Mouse (Mus musculus) left cerebral cortex, adult 18-20 months (tissue): ENCODE measurements around the gene Hapln4. TPM values are rescaled to one million over a fixed set of nuclear protein-coding genes. Genes with fewer than 3 reads are reported as not detected.

Experiments used
- DNase-seq, 2 experiments: peaks; one replicate each; pipeline ENCODE4 v3.0.0; 2021 to 2022; ENCODE audit warnings: low spot score in 2 of 2, mixed read lengths in 1 of 2
- total RNA-seq, 2 experiments: library from RNA; stranded (reverse); gene quantifications; 2 replicates each; pipeline ENCODE4 v1.2.3; 2021

Gene Hapln4
- total RNA-seq, 2 experiments from 2014 or later: 97.9 to 111 TPM

DNA sequence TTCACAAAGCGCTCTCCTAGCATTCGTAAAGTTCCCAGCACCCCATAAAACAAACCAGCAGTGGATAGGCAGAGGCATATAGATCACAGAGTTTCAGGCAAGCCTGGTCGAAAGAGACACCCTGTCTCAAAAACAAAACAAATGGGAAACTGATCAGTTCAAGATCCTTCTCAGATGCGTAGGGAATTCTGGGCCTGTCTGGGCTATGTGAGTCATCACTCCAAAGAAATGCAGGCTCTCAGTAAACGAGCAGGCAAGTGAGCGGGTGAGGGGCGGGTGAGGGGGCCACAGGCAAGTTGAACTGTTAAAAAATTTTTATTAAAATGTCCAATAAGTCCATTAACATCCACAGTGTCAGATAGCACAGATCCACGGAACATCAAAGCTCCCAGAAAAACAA, 9.5 kb downstream of the Hapln4 start:
- DNase-seq: no peak

DNA sequence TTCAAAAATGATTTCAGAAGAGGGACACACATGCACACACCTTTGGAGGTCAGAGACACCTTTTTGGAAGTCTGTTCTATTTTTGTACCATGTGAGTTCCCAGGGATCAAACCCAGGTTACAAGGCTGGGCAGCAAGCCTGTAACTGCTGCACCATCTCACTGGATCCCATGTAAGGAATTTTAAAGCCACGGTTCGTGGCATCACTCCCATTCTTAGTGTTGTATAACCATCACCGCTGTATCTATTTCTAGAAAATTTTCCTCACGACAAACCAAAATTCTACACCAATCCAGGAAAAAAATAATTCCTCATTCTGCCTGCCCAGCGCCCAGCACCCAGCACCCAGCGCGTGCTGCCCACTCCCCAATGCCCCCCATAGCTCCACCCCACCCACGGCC, 16.0 kb downstream of the Hapln4 start:
- no peak for DNase-seq

DNA sequence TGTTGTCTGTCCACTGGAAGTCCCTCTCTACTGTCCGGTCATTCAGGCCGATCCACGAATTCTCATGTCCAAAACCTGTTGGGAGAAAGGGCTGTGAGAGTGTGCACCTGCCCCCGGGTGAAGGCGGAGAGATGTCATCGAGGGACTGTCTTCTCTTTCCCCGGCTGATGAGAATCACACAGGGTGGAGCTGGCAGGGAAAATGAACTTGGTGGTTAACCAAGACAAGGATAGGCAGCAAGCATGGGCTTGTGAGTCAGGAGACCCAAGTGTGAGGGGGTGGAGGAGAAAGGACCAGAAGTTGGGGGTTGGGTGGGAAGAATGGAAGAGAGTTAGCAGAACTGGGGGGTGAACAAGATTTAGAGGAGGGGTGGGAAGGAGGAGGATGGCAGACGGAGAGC, 17.0 kb downstream of the Hapln4 start:
- DNase-seq: peak in 1 of 2 experiments; percentile 54

DNA sequence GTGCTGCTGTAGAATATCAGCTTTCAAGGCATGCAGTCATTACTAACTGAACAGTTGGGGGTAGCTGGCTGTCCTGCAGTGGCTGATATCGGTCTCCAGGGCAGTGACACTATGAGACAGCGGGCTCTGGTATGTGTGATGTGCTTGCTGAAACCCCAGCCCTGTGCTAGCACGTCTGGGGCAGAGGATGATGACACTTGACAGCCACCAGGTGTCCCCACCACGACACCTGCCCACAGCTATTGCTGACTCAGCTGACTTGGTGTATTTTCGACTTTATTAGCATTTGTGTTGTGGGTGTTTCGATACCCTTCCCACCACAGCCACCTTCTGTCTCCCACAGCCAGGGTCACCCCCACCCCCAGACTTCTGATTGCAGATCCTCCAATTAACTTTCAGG, 21.2 kb downstream of the Hapln4 start:
- DNase-seq: no peak

DNA sequence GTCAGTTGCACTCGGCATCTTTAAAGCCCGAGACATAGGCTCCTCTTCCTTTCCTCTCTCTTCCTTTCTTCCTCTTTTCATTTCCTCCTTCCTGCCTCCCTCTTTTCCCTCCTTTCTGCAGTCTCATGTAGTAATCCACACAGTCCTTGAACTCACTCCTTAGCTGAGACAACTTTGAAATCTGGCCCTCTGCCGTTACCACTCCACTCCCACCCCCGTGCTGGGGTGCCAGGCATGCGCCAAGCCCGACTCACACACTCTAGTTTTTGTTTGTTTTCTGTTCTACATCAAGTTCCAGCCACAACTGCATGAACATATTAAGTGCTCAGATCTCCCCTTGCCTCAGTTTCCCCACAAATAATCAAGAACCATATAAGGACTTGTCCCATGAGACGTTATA, 21.7 kb downstream of the Hapln4 start:
- no peak for DNase-seq

DNA sequence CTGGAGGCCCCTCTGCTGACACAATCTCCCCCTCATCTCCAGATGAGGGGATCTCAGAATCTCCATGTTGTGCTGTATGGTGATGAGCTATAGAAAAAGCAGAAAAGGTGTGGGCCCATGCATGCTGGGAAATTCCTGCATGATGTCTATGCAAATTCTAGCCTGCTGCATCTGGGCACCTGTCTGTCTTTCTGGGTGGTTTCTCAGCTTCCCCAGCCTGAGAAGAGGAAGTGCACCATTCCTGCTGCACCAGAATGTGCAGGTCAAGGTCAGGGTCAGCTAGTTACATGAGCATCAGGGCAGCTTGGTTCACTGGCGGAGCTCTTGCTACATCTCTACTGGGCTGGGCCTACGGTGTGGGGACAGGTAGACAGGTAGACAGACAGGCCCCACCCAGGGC, 27.2 kb downstream of the Hapln4 start:
- no peak for DNase-seq

DNA sequence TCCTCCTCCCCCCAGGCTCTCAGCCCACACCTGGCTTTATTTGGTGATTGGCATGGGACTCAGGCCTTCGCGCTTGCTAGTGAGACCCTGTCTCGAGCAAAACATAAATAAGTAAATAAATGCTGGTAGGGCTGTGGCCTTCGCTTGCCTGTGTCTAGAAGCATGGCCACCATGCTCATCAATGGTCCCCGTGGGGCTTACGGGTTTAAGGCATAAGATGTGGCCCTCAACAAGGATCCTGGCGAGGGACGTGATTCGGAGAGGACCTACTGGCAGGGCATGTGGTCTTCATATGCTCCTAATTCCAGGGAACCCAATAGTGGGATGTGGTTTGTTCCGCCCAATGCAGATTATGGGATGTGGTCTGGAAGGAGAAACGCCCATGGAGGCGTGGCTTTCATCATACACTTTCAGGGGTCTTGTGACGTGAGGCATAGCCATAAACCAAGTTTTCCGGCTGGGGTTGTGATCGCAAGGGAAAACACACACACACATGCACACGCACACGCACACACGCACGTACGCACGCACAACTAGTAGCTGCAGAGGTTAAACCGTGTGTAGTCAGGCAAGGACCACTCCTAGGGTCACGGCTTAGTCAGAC, 28.0 kb downstream of the Hapln4 start:
- DNase-seq: no peak

DNA sequence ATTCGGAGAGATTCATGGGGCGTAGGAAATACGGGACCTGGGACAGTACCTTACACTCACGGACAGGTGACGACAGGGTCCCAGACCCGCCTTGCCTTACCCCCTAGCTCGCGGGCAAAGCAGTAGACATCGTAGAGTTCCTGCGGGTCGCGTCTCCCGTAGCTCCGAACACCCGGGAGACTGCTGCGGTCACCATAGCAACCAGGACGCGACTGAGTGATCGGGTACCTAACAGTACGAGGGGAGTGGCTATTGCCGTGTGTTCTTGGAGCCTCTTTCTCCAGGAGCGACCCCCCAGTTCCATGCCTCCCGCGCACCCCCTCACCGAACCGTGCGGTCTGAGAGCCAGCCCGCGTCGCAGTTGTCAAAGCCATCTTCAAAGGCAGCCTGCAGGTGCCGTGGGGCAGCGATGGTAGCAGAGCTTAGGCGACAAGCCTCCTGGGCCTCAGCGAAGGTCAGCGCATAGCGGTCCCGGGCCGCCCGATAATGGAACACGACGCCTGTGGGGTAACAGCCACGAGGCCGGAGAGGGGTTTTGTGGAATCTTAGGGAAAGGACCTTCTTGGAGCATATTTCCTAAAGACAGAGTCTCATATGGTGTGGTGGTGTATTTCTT, 29.3 kb downstream of the Hapln4 start:
- DNase-seq: no peak

DNA sequence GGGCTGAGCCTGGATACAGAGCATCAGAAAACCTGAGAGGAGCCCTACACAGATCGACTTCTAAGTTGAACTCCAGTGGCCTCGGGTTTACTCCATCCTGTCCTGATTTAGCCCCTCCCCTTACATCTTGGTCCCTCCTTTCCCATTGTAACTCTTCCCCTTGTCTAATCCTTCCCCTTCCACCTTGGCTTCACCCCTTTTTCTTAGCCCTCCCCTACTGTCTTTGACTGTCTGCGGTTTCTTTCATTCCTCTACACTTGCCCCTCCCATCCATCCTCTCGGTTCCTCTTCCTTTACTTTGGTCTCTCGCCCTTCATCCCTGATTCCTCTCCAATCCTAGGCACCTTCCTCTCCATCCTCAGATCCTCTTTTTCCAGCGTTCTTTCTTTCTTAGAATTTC, 31.2 kb downstream of the Hapln4 start:
- no peak for DNase-seq

DNA sequence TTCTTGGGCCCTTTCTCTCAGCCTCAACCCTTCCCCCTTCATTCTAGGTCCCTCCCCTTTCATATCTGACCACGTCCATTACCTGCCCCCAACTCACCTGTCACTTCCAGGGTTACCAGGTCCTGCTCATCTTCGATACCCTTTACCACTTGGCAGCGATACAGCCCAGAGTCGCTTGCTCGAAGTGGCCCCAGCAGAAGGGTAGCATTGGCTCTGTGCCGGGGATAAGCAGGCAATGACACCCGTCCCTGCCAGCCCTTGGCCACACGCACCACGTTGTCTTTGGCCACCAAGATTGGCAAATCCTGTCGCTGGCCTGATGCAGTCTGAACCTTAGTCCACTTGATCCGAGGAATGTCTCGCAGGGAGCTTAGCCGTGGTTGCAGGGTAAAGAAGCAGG, 31.6 kb downstream of the Hapln4 start:
- DNase-seq: no peak

DNA sequence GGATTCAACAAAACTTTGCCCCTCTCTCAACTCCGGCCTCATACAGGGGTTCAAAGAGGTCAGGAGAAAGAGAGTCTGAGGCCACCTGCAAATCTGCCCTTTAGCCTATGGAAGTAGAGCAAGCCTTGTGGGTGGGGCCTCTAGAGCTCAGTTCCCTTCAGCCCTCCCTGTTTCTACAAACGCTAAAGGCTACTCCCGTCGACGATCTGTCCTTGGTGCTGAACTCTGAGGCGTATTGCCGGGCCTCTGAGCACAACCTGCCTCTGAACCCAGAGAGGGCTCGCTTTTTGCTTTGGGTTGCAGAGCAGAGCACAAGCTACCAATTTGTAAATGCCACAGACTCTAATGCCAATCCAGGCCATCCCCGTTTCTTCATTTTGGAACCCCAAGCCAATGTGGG, 34.4 kb downstream of the Hapln4 start:
- DNase-seq: no peak

DNA sequence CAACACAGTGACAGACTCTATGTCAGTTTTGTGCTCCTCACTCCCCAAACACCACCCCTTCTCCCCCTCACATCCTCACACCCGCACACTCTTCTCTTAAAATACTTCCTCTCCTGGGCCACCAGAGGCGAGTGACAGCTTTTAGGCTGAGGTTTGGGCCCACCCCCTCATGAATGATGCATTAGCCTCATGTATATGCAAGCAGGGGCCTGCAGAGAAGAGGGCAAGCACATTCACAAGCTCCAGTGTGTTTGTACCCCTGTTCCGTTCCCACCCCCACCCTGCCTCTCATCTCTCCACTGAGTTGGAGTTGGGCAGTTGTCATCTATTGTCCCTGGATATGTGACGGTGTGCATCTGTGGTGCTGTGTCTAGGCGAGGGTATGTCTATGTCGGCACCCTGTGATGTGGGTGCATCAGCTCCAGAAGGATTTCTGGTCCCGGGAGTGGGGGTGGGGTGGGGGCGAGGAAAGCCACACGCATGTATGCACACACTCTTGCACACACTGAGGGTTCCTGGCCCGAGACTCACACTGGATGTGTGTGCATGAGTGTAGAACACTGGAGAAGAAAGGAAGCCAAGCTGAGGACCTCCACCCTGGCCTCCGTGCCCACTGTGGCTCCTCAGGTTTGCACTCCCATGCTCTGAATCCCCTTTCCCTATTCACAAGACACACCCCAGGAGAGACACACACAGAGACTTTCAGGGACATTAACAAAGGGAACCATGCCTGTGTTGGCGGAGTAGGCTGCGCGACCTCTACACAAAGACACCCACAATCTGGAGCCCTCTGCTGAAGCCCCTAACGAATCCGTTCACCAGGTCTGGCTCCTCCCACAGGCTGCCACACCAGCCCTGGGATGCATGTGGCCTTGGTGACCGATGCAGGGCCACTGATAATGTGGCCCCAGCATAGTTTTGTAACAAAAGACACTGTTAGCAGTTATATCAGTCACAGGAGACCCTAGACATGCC, 35.8 kb downstream of the Hapln4 start:
- peak; percentile 62 to 81 for DNase-seq

DNA sequence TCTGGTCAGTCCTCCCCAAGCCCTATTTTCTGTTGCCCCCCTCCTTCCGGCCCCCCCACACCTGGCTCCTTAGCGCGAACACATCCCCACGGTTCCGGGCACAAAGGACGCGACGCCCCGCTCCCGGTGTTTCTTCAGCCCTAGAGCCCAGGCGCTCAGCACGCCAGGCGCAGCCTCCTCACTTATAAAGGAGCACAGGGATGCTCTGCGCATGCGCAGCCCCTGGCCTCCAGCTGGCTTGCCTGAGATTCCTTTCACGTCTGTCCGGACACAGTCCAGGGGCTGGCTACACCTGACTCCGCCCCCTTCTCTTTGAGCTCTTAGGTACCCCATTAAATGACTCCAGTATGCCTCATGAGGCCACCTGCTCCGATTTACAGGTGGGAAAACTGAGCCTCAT, 37.4 kb downstream of the Hapln4 start, which contains the start of gene Ncan:
Ncan (minus strand) TSS at position 207 of the 400 bp plus-strand sequence.
- DNase-seq: peak; percentile 92 to 93

DNA sequence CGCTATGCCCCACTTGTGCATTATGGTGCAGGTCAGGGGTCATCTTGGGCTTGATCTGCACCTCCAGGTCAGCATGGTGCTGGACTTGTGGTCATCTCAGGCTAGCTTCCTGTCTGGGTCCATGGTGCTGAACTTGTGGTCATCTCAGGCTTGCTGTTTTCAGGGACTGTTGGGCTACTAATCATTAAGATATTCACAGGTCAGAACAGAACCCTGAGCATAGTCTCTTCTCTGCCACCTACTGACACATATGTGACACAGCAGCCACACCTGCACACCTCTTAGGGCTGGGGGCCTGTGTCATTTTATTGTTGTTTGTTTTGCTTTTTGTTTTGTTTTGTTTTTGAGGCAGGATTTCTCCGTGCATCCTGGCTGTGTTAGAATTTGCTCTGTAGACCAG, 39.6 kb downstream of the Hapln4 start:
- no peak for DNase-seq

DNA sequence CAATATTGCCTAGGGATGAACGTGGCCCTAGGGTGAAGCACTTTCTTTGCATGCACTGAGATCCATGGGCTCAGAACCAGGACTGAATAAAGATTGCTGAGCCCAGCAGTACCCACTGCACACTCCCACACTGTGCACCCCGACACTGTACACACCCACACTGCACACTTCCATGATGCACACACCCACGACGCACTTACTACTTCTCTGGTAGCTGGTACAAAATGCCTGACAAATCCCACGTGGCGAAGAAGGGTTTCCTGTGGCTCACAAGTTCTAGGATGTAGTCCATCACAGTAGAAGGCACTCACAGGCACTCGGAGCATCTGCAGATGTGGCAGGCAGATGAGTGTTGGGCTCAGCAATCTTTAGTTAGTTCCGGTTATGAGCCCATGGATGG, 41.7 kb downstream of the Hapln4 start:
- no peak for DNase-seq

DNA sequence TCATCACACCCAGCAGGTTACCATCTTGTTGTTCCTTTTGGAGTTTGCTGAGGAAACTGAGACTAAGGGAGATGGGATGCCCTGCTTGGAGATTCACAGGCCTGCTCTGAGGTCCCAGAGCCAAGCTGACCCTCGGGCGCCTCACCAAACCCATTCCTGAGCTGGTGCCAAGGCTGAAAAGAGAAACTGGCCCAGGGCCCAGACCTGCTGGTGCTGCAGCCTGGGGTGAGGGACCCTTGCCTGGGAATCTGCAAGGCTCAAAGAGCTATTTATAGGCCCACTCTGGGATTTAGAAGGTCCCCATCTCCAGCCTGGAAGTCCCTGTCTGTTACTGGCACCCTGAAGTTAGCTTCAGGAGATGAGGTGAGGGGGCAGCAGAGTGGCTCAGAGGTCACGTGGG, 45.2 kb downstream of the Hapln4 start:
- peak in 1 of 2 experiments; percentile 37 for DNase-seq

DNA sequence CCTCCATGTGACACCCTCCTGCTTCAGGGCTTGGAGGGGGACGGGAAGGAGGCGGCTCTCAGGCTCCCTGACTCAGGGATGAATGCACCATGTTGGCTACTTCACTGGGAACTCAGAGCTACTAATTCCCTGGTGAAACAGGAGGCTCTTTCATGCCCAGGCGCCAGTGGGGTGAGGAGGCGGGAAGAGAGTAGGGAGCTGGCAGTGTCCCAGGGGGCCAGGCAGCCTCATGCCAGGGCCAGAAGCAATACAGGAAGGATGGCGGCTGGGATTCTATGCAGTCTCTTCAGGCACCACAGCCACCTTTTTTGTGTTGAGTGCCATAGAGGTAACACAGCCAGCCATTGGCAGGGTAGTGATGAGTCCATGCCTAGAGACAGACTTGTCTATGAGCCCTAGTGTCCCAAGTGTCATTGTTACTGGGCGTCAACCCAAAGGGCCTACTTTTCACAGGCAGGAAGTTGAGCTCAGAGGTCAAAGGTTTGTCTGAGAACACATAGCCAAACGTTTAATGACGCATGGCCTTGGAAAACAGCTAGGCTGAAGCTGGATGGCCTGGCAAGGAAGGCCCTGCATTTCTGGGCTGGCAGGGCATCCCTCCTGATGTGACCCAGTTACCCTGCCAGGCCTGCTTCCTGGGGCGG, 46.2 kb downstream of the Hapln4 start:
- peak; percentile 57 to 66 for DNase-seq

DNA sequence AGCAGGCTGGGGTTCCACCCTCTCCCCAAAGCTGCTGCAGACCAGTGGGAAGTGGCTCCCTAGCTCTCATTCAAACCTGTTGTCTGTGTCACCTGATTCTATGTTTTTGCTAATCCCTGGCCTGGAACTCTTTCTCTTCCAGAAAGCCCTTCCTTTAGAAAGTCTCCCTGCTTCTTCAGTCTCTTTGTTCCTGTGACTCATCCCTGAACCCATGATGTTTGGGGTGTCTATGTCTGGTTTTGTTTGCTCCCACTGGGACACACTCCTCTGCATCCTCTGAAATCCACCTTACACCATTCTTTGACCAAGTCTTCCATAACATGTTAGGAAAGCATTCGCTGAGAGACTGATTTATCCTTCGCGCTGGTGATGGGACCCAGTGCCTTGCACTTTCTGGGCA, 46.8 kb downstream of the Hapln4 start:
- no peak for DNase-seq

DNA sequence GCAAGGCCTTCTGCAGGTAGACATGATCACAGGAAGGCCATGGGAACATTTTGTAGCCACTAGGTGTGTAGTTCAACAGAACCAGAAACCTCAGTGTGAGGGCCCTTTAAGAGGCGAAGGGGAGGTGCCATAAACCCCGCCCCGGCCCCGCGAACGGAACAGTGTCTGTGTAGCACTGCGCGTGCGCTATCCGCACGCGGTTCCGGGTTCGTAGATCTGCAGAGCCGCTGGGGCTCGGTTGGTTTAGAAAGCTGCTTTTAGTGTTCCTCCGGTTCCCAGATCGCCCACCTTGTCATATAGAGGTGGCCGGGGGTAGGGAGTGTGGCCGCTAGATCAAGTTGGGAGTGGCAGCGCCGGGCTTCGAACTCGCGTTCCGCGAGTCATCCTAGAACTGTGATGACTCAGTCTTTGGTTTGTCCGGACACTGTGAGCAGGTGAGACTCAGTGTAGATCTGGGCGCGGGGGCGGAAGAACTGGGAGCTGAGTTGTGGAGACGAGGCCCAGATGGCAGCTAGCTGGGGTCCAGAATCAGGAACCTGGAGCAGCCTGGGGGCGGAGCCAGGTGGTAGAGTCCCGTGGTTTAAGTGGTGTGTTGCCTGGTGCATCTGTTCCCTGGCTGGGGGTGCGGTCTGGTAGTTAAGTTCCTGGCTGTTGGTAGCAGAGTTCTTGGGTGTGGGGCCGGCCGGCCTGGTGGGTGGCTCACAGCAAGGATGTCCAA, 48.1 kb downstream of the Hapln4 start, which contains the start of gene Nr2c2ap:
Nr2c2ap (plus strand) TSS at position 168 of the 718 bp plus-strand sequence.
- DNase-seq: peak; percentile 78 to 79

DNA sequence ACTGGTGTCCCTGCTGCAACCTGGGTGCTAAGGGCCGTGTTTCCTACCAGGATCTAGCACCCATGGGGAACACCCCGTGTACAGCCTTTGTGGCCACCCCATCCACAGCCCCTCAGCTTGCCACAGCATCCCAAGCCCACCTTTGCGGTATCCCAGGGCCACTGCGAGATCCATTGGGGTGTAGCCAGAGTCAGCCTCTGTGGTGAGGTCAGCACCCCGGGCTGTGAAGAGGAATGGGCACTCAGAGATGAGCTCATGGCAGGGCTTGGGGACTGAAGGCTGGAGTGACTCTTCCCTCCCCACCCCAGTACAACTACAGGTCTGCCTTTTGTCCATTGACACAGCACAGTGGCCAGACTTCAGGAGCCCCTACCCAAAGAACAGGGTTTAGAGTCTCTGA, 50.8 kb downstream of the Hapln4 start:
- DNase-seq: no peak

DNA sequence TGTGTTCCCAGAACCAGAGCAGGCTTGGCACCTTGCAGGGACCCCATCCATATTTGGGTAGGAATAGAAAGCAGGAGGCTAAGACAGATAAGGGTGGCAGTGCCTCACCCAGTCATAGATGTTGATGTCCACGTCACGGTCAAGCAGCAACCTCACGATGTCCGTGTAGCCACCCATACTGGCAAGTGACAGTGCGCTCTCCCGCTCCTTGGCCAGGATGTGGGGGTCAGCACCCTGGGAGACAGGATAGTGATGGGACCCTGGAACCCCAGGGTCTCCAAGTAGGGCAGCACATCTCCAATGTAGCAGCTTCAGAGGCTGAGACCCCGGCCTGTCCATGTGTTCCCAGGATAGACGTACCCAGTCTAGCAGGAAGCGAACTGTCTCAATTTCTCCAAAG, 51.7 kb downstream of the Hapln4 start:
- DNase-seq: no peak
